Mouse (Mus musculus) activated CD4-positive, CD25-positive, alpha-beta regulatory T cell, adult 4 months (primary cell): ENCODE measurements around the gene Txnrd1. TPM values are rescaled to one million over a fixed set of nuclear protein-coding genes. Genes with fewer than 3 reads are reported as not detected.

Experiments used
- ATAC-seq: one replicate; pipeline ENCODE4 v1.8.0; 2017
- polyA plus RNA-seq, 2 experiments: library from polyadenylated mRNA; unstranded; fragments of 100-300 nt; shearing (Covaris generic); gene quantifications; one replicate each; pipeline ENCODE4 v1.2.1; 2017

The Txnrd1 gene
- 10 to 100 TPM; 27.5 to 28.0 TPM for polyA plus RNA-seq

DNA sequence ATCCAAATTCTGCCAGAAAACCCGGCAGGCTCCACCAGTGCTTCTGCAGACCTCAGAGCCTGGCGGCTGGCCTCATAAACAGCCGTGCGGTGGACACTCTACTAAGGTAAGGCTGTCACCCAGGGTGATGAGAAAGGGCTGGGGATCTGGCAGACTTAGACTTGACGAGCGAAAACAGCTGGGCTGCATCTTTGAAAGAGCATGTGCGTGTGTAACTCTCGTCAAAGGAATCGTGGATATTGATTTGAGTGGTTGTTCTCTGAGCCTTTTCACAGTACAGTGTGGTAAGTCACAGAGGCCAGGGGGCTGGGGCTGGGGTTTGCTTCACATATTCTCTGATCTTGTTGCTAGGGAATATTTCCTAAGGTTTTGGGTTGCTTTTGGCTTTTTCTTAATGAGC lies at the start of gene Txnrd1:
Gene Txnrd1 (plus strand): TSS at position 26 of the 400 bp plus-strand sequence.
- no peak for ATAC-seq

DNA sequence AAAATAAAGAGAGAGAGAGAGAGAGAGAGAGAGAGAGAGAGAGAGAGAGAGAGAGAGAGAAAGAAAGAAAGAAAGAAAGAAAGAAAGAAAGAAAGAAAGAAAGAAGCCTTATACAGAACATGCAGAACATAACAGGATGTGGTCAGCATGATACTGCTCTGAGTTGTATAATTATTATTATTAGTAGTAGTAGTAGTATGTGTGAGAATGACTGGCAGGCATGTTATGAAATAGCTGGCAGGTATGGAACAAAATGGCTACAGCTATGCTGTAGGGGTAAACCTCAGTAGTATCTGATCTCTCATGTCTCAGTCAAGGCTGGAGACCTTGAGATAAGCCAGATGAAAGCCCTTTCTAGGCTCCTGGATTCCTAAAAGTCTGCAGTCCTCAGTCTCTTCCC lies 44.6 kb upstream of the Txnrd1 start:
- ATAC-seq: peak; percentile 63

DNA sequence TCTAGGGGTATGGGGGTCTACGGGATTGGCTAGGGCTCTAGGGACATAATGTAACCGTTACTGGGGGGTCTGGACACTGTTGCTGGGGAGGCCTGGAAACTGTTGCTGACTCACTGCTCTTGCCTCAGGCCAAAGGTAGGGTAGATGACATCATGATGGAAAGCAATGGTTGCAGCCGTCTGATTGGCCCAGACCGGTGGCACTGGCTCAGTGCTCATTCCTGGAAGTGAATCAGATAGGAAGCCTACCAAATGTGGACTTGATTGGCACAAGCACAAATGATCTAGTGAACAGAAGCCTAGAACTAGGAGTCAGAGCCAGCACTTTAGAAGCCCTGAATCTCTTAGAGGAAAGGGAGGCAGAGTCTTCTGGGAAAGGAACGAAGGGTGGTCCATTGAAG lies 43.2 kb upstream of the Txnrd1 start:
- no peak for ATAC-seq

DNA sequence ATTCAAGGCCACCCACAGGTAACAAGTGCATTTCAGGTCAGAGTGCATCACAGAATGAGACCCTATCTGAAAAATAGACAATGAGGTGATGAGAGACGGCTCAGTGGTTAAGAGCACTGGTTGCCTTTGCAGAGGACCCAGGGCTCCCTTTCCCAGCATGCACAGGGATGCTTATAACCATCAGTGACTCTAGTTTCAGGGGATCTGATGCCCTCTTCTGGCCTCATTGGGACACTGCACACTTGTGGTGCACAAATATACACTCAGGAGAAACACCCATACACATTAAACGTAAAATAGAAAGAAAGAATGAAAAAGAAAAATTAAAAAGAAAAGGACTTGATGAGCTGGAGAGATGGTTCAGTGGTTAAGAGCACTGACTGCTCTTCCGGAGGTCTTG lies 42.0 kb upstream of the Txnrd1 start:
- no peak for ATAC-seq

DNA sequence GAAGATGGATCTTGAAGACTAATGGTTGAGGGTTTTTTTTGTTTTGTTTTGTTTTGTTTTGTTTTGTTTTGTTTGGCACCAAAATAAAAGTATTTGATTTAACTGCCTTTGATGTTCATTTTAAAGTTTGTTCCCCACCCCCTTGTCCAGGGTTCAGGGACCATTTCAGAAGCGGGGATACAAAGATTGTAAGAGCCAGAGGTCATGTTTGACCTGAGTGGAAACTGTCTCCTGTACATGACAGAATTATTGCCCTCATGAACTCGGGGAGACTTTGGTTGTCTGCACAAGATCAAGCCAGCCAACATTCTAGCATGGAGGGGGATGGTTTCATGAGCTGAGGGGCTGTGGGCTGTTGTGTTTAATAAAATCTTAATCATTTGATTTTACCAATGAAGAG lies 41.4 kb upstream of the Txnrd1 start:
- no peak for ATAC-seq

DNA sequence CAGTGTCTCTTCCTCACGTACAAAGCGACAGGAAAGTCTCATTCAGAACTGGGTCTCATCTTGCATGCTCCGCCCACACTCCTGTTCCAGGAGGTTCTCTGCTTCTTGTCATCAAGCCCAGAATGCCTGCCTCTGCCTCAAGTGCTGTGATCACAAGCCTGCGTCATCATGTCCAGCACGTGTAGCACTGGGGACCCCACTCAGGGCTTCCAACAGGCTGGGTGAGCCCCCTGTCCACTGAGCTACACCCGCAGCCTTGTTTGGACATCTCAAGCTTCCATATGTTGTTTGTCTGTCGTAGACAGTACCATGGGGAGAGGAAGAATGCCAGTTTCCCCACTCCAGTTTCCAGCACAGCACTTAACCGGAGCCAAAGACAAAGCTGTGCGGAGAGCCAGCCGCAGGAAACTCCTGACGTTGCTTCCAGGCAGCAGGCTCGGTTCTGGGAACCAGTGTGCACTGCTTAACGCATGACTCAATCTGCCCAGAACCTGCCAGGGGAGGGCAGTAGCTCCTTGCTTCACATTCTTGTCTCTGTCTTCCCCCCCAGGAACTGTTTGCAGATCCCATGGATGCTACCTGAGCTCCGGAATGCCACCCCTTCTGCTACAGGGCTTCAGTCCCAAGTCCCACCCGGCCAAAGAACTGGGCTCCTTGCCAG lies 38.5 kb upstream of the Txnrd1 start:
- peak; percentile 49 for ATAC-seq

DNA sequence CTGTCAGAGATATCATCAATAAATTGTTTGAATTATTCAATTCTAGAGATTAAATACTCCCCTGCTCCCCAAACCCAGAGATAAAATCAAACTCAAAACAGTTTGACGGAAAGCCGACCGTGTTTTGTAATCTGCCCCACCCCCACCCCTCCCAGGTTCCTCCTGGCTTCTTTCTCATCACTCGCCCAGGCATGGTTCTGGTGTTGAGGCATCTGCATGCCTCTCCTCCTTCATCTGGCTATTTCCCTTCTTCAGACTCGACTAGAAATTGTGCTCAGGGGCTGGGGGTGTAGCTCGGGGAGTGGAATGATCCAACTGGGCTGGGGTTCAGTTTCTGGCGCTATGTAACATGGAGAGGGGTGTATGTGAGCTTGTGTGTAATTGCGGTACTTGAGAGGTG lies 38.0 kb upstream of the Txnrd1 start:
- no peak for ATAC-seq

DNA sequence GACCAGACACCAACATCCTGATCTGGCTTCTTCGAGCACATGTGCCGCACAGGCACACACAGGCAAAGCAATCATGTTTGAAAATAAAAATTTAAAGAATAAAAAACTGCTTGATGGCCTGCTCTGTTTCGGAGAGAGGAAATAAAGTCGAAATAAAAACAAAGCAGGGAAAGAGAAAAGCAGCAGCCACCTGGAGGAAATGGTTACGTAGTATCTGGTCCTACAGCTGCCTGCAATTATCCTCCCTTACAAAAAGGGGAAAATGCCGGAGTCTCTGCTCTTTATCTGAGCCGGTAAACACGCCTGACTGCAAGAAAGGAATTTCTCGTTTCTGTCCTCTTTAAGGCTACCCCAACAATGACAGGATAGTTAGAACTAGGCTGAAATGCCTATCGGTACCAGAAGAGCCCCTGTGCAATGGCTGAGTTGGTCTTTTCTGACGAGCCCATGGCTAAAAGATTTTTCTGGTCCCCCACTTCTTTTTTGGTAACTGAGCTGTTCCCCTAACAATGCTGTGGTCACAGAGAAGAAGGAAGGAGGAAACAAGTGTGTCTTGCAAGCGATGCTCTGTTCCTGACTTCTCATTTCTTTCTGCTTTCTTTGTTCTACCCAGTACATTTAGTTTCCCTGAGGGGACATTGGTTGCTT lies 37.2 kb upstream of the Txnrd1 start:
- peak; percentile 16 for ATAC-seq

DNA sequence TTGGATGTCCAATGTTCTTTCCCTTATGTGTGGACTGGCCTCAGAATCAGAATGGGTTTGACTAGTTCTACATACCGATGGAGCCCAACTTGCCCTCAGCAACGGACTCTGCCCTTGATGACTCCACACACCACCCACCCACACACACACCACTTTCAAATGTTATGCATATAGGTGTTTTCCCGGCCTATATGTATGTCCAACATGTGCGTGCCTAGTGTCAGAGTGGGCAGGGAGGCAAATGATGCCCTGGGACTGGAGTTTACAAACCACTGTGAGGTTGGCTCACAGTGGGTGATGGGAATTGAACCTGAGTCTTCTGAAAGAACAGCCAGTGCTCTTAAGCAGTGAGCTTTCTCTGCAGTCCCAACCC lies 36.6 kb upstream of the Txnrd1 start:
- peak; percentile 48 for ATAC-seq

DNA sequence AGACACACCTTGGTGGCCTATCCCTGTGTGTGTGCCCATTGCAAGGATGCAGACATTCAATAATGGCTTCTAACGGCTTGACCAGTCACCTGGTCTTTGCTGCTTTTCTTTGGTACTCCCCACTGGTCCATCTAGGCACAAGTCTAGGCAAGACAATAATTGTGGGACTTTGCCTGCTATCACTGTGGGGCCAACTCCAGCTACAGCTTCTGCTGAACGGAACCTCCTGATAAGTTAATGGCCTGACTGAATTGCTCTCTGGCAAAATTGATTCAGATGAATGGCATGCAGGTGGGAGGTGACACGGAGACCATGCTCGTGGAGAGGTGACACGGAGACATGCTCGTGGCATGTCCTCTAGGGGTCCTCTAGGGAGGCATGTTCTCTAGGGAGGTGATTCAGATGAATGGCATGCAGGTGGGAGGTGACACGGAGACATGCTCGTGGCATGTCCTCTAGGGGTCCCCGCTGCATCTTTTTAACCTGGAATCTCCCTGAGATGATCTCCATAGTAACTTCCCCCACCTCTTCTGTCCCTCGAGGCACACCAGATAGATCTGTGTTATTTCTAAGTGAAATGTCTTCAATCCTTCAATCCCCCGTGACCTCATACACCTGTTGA lies 35.3 kb upstream of the Txnrd1 start:
- ATAC-seq: no peak

DNA sequence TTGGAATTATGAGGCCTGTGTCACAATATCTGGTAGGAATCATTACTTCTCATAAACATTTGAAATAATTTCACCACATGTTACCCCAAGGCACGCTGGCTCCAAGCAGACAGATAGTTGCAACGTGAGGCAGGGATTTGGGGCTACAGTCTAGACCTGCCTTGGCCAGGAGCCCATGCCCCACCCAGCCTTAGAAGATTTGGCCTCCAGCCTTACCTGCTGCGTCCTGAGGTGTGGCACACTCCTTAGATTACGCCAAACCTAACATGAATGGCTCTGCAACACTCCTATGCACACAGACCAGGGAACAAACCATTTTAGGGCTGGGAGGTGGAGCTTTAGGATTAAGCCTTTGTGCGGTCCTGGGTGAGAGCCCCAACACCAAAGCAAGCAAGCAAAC lies 33.7 kb upstream of the Txnrd1 start:
- no peak for ATAC-seq

DNA sequence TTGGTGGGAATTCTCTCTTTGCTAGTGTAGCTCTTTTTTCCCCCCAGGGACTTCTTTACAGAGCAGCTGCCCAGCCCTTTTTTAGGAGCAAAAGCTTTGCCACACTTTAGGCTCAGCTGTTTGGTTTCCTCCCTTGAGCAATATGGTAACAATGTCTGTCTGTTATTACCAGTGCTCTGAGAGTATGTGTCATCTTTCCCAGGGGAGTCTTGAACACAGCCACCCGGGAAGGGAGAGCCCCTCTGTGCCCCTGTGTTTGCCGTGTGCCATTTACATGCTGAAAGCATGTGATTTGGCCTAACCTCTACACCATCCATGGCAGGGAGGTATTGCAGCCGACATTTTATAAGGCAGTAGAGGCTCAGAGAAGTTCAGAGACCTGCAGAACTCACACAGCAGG lies 29.4 kb upstream of the Txnrd1 start:
- no peak for ATAC-seq

DNA sequence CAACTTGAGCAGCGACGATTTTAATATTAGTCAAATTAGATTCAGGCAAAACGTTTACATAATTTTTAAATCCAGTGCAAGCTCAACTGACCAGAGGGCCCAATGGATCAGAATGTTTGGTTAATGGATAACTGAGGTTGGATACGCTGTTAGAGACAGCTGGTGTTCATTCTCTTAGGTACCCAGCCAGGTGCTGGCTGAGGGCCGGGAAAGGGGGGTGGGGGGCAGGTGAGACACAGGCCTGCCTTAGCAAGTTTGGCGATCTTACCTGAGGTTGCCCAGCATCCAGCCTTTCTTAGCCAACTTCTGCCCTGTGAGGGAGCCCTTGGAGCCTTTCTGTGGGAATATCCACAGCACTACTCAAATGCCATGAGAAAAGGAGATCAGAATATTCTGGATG lies 28.6 kb upstream of the Txnrd1 start:
- no peak for ATAC-seq

DNA sequence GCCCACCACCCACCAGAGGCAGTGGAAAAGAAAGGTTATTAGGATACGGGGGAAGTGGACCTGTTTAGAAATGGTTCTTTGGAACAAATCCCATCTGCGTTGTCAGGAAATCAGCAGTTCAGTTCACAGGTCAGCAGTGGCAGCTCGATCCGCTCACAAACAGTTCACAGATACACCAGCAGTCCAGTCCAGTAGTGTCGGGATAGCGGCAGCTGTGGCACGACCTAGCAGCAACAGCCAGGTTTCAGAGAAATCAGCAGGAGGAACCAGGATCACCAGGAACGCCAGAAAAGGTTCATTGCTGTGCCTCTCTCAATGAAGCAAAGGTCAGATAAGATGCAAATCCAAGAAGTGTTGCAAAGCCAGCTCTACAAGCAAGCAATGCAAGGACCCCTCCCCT lies 27.3 kb upstream of the Txnrd1 start:
- ATAC-seq: no peak

DNA sequence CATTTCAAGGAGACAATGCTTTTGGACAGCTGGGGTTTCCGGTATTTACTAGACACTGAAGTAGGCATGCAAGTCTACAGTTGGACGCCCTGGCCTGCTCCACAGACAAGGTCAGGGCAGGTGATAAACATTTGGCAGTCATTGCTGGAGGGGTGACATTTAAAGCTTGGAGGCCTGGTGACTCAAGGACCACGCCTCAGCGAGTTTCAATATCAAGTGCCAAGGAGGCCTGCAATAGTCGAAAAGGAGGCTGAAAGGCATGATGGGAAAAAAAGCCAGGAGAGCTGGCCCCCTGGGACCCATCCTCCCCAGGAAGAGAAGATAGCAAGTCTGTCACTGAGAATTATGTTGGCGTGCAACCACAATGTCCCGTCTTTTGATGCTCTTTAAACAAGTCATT lies 26.5 kb upstream of the Txnrd1 start:
- no peak for ATAC-seq

DNA sequence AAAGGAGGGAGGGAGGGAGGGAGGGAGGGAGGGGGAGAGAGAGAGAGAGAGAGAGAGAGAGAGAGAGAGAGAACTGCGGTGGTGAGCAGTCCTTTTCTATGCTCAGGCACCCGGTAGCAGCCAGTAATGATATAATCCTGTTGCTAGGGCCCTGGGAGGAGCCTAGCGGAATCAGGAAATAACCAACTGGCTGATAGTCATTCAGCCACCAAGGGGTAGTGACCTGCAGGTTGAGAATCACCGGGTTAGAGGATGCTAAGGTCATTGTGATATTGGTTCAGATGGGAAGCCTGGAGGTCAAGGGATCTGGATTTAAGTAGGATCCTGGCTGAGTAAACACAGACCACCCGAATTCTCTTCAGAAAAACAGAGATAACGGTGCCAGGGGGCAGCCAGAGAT lies 25.6 kb upstream of the Txnrd1 start:
- ATAC-seq: no peak

DNA sequence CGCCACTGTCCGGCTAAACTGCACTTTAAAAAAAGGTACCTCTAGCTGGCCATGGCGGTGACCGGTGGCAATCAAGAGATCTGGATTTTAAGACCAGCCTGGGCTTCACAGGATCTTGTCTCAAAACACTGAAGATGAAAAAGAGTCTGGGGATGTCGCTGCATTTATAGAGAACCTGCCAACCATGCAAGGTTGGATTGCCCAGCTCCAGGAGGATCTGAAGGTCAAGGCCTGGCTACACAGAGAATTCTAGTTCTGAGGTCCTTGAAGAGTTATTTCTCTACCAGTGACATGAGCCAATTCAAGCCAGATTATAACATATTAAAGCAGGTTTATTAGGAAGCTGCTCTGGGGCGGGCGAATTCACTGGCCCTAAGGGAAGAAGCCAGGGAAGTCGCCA lies 24.9 kb upstream of the Txnrd1 start:
- no peak for ATAC-seq

DNA sequence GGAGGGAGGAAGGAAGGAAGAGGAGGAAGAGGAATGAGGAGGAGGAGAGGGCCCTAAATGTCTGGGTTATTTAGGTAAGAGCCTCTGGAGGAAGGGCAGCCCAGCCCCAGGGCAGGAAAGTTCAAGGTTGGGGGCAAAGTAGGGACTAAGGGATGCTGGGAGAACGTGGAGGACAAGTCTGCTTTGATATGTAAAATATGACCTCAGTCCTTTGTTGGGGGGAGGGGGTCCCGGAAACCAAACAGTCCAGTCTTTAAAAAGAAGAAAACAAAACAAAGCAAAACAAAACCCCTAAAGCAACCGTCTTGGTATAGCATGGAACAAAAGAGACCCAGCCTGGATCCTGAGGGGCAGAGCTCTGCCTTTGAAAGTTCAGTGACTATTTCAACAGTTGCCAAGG lies 24.4 kb upstream of the Txnrd1 start:
- no peak for ATAC-seq

DNA sequence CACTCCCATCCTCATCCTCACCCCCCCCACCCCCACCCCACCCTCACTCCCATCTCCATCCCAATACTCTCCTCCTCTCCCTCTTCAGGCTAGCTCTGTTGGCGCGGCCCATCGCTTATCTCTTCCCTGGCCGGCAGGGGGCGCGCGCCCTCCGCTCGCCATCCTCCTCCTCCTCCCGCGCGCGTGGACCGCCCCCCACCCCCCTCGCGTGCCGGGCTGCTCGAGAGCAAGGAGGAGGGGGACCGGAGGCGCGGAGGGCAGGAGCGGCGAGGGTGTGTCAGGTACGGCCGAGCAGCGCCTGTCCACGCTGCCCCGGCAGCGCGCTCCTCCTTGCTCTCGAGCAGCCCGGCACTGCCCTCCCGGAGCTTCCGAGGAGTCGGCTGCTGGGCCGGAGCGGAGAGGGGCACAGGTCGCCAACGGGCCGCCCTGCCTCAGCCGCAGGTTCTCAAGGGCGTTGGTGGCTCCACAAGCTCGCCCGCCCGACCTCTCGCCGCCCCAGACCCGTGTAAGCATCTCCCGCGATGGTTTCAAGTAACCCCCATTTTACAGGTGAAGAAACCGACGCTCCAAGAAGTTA lies 21.8 kb upstream of the Txnrd1 start:
- ATAC-seq: peak; percentile 87

DNA sequence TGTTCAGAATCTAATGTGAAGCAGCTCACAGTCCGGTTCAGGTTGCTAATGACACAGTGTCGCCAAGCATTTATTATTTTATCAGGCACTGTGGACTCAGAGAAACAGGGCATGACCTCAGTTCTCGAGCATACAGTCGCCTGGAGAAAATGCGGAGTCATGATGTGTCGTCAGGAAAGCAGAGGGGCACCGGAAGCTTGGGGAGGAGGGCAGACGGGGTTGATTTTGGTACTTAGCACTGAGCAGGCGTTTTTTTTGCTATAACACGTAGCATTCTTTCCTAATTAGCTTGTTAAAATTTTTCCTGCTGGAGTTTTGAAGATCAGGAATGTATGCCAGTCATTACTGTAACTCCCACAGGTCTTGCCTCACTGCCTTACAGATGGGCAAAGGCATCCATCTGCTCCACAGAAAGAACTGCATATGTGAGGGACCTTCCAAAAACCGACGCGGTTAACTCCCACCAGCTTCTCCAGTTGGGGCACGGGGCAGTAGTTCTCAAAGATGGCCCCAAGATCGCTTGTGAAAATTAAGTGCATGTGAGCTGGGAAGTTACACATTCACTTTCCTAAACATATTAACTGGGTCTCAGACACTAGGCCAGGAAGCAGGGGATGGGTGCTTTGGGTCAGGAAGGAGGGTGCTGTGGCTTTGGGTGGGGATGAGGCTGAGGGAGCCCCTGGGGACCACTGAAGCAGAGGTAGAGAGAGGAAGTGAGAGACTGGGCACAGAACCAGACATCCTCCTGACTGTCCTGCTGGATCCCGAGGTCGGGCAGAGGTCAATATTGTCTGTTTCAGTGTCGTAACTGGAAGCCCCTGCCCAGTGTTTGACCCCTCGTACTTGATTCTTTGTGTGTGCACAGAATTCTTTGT lies 19.4 kb upstream of the Txnrd1 start:
- peak; percentile 22 for ATAC-seq

DNA sequence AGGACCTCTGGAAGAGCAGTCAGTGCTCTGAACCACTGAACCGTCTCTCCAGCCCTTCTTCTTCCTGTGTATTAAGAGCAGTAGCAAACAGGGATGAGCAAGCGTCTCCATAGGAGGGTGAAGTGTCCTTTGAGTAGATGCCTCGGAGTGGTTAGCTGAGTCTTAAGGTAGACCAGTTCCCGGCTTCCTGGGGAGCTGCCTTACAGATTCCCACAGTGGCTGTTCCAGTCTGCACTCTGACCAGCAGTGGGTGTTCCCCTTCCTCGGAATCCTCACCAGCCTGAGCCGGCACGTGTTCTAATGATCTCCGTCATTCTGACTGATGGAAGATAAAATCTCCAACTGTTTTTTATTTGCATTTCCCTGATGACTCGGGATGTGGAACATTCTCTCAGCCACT lies 17.3 kb upstream of the Txnrd1 start:
- ATAC-seq: no peak

DNA sequence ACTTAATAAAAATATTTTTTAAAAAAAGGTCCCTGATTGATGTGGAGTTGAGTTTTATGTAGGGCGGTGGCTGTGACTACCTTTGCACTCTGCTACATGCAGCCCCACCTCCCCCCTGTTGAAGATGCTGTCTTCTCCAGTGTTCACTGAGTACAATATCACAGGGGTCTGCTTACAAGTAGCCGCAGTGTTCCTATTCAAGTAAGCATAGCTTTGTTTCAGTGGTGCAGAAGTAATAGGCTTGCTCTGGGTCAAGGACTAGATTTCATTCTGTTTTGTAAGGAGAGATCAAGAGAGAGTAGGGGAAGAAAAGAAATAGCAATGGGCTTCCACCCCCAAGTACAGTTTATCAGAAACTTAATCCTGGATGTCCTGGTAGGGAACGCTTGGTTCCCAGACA lies 16.2 kb upstream of the Txnrd1 start:
- no peak for ATAC-seq

DNA sequence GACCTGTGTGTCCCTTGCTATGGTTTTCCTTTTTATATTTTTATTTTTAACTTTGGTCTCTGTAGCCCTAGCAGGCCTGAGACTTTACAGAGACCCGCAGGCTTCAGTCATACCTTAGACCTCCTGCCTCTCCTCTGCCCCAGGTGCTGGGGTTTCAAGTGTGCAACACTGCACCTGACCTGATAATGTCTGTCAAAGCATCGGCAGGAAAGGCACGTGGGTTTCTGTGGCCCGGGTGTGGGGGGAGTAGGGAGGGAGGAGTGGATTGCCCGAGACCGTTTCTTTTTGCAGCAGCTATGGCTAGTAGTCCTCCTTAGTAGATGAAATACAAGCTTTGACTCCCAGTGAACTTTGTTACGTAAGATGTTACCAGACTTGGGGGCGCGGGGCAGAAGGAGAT lies 15.8 kb upstream of the Txnrd1 start:
- no peak for ATAC-seq
